Mouse (Mus musculus): ENCODE measurements around the gene Nisch. TPM values are rescaled to one million over a fixed set of nuclear protein-coding genes. Genes with fewer than 3 reads are reported as not detected.

Nisch gene
- polyA plus RNA-seq, 1 experiment from 2014 or later = 217 TPM

- no peaks in the 10 kb centered on the region for H3K9me3 ChIP-seq (replicated peaks; ENCODE audit: control insufficient read depth, low read length)
- H3K27ac ChIP-seq (ENCODE audit: low read depth, low read length) = no peak overlapping the region
- no peak overlapping the region for H3K4me3 ChIP-seq (ENCODE audit: low read depth, low read length)
- peaks cover 98% of the 10 kb centered on the region for H3K36me3 ChIP-seq (ENCODE audit: control insufficient read depth, insufficient read depth, low read length)
- H3K27me3 ChIP-seq (replicated peaks; ENCODE audit: control insufficient read depth, insufficient read depth, low read length) = no peaks in the 10 kb centered on the region
- H3K4me2 ChIP-seq (ENCODE audit: low read length) = no peak overlapping the region
- DNase-seq (ENCODE audit: low spot score) (no peak), ATAC-seq (no peak)
- peaks cover 2% of the 10 kb centered on the region; the same call in 1 of the 2 replicates for H3K4me1 ChIP-seq (ENCODE audit: control insufficient read depth, insufficient read depth, low read length)
- WGBS = 95% methylated on average over 3 of the region's 3 CpGs
- H3K9ac ChIP-seq (ENCODE audit: low read length) = no peak overlapping the region
Observed at GRCm38 (mm10) chr14:31189348-31189747, 27.4 kb downstream of the Nisch start.

GRCm38 (mm10) chr14:31188771-31189181, 28.0 kb downstream of the Nisch start:
- no peak for ATAC-seq
- 63% methylated on average over 6 of the region's 6 CpGs for WGBS
- no peaks in the 10 kb centered on the region for H3K27me3 ChIP-seq (replicated peaks; ENCODE audit: control insufficient read depth, insufficient read depth, low read length)

GRCm38 (mm10) chr14:31186656-31187055, 30.1 kb downstream of the Nisch start:
- Histone ChIP-seq H3K4me1 (ENCODE audit: control insufficient read depth, insufficient read depth, low read length) (no peaks in the 10 kb centered on the region), H3K36me3 (ENCODE audit: control insufficient read depth, insufficient read depth, low read length) (peaks cover 100% of the 10 kb centered on the region), H3K27ac (ENCODE audit: low read depth, low read length) (no peak overlapping the region), H3K4me3 (ENCODE audit: low read depth, low read length) (no peak overlapping the region), H3K27me3 (replicated peaks; ENCODE audit: control insufficient read depth, insufficient read depth, low read length) (no peaks in the 10 kb centered on the region), H3K4me2 (ENCODE audit: low read length) (no peak overlapping the region), H3K9ac (ENCODE audit: low read length) (no peak overlapping the region), H3K9me3 (replicated peaks; ENCODE audit: control insufficient read depth, low read length) (no peaks in the 10 kb centered on the region)
- 90% methylated on average over 4 of the region's 4 CpGs for WGBS
- ATAC-seq (no peak), DNase-seq (ENCODE audit: low spot score) (no peak)

More at GRCm38 (mm10) chr14:31188771-31189181, 28.0 kb downstream of the Nisch start:
- Histone ChIP-seq H3K27ac (ENCODE audit: low read depth, low read length) (no peak overlapping the region), H3K4me2 (ENCODE audit: low read length) (no peak overlapping the region), H3K9ac (ENCODE audit: low read length) (no peak overlapping the region), H3K9me3 (replicated peaks; ENCODE audit: control insufficient read depth, low read length) (no peaks in the 10 kb centered on the region), H3K36me3 (ENCODE audit: control insufficient read depth, insufficient read depth, low read length) (peaks cover 98% of the 10 kb centered on the region), H3K4me3 (ENCODE audit: low read depth, low read length) (no peak overlapping the region), H3K4me1 (ENCODE audit: control insufficient read depth, insufficient read depth, low read length) (peaks cover under 1% of the 10 kb centered on the region; the same call in 1 of the 2 replicates)
- DNase-seq (ENCODE audit: low spot score) = no peak

GRCm38 (mm10) chr14:31184195-31184594, 32.6 kb downstream of the Nisch start:
- Histone ChIP-seq H3K4me3 (ENCODE audit: low read depth, low read length) (no peak overlapping the region), H3K4me1 (ENCODE audit: control insufficient read depth, insufficient read depth, low read length) (no peaks in the 10 kb centered on the region), H3K27me3 (replicated peaks; ENCODE audit: control insufficient read depth, insufficient read depth, low read length) (no peaks in the 10 kb centered on the region), H3K27ac (ENCODE audit: low read depth, low read length) (no peak overlapping the region), H3K9ac (ENCODE audit: low read length) (no peak overlapping the region), H3K36me3 (ENCODE audit: control insufficient read depth, insufficient read depth, low read length) (peaks cover 100% of the 10 kb centered on the region), H3K4me2 (ENCODE audit: low read length) (no peak overlapping the region), H3K9me3 (replicated peaks; ENCODE audit: control insufficient read depth, low read length) (no peaks in the 10 kb centered on the region)
- ATAC-seq (no peak), DNase-seq (ENCODE audit: low spot score) (no peak)
- WGBS = 95% methylated on average over 12 of the region's 12 CpGs

GRCm38 (mm10) chr14:31183541-31183940, 33.2 kb downstream of the Nisch start:
- ATAC-seq (no peak), DNase-seq (ENCODE audit: low spot score) (no peak)
- Histone ChIP-seq H3K9ac (ENCODE audit: low read length) (no peak overlapping the region), H3K9me3 (replicated peaks; ENCODE audit: control insufficient read depth, low read length) (no peaks in the 10 kb centered on the region), H3K4me1 (ENCODE audit: control insufficient read depth, insufficient read depth, low read length) (no peaks in the 10 kb centered on the region), H3K36me3 (ENCODE audit: control insufficient read depth, insufficient read depth, low read length) (peaks cover 100% of the 10 kb centered on the region), H3K4me2 (ENCODE audit: low read length) (no peak overlapping the region), H3K4me3 (ENCODE audit: low read depth, low read length) (no peak overlapping the region), H3K27ac (ENCODE audit: low read depth, low read length) (no peak overlapping the region), H3K27me3 (replicated peaks; ENCODE audit: control insufficient read depth, insufficient read depth, low read length) (no peaks in the 10 kb centered on the region)
- 94% methylated on average over 5 of the region's 5 CpGs for WGBS

- no peaks in the 10 kb centered on the region for H3K27me3 ChIP-seq (replicated peaks; ENCODE audit: control insufficient read depth, insufficient read depth, low read length)
- H3K9me3 ChIP-seq (replicated peaks; ENCODE audit: control insufficient read depth, low read length) = no peaks in the 10 kb centered on the region
- ATAC-seq = no peak
- H3K4me3 ChIP-seq (ENCODE audit: low read depth, low read length) = no peak overlapping the region
- H3K9ac ChIP-seq (ENCODE audit: low read length) = no peak overlapping the region
- no peak overlapping the region for H3K4me2 ChIP-seq (ENCODE audit: low read length)
- peaks cover 96% of the 10 kb centered on the region for H3K36me3 ChIP-seq (ENCODE audit: control insufficient read depth, insufficient read depth, low read length)
- no peaks in the 10 kb centered on the region for H3K4me1 ChIP-seq (ENCODE audit: control insufficient read depth, insufficient read depth, low read length)
- WGBS = 87% methylated on average over 2 of the region's 2 CpGs
- no peak for DNase-seq (ENCODE audit: low spot score)
- H3K27ac ChIP-seq (ENCODE audit: low read depth, low read length) = no peak overlapping the region
Observed at GRCm38 (mm10) chr14:31182786-31183290, 33.9 kb downstream of the Nisch start.

- peaks cover 96% of the 10 kb centered on the region for H3K36me3 ChIP-seq (ENCODE audit: control insufficient read depth, insufficient read depth, low read length)
- H3K27ac ChIP-seq (ENCODE audit: low read depth, low read length) = no peak overlapping the region
- no peaks in the 10 kb centered on the region for H3K27me3 ChIP-seq (replicated peaks; ENCODE audit: control insufficient read depth, insufficient read depth, low read length)
- ATAC-seq = no peak
- no peak for DNase-seq (ENCODE audit: low spot score)
- H3K9me3 ChIP-seq (replicated peaks; ENCODE audit: control insufficient read depth, low read length) = no peaks in the 10 kb centered on the region
- H3K9ac ChIP-seq (ENCODE audit: low read length) = no peak overlapping the region
- WGBS = 91% methylated on average over 4 of the region's 4 CpGs
- no peak overlapping the region for H3K4me2 ChIP-seq (ENCODE audit: low read length)
- H3K4me3 ChIP-seq (ENCODE audit: low read depth, low read length) = no peak overlapping the region
- no peaks in the 10 kb centered on the region for H3K4me1 ChIP-seq (ENCODE audit: control insufficient read depth, insufficient read depth, low read length)
Observed at GRCm38 (mm10) chr14:31181512-31181911, 35.2 kb downstream of the Nisch start.

- WGBS = 91% methylated on average over 12 of the region's 12 CpGs
- Histone ChIP-seq H3K4me3 (ENCODE audit: low read depth, low read length) (no peak overlapping the region), H3K4me2 (ENCODE audit: low read length) (no peak overlapping the region), H3K9me3 (replicated peaks; ENCODE audit: control insufficient read depth, low read length) (no peaks in the 10 kb centered on the region), H3K27me3 (replicated peaks; ENCODE audit: control insufficient read depth, insufficient read depth, low read length) (no peaks in the 10 kb centered on the region), H3K27ac (ENCODE audit: low read depth, low read length) (no peak overlapping the region), H3K36me3 (ENCODE audit: control insufficient read depth, insufficient read depth, low read length) (peaks cover 96% of the 10 kb centered on the region), H3K9ac (ENCODE audit: low read length) (no peak overlapping the region), H3K4me1 (ENCODE audit: control insufficient read depth, insufficient read depth, low read length) (no peaks in the 10 kb centered on the region)
- ATAC-seq (no peak), DNase-seq (ENCODE audit: low spot score) (no peak)
Observed at GRCm38 (mm10) chr14:31179677-31180365, 36.9 kb downstream of the Nisch start.

- H3K27me3 ChIP-seq (replicated peaks; ENCODE audit: control insufficient read depth, insufficient read depth, low read length) = no peaks in the 10 kb centered on the region
- ATAC-seq (no peak), DNase-seq (ENCODE audit: low spot score) (no peak)
- H3K27ac ChIP-seq (ENCODE audit: low read depth, low read length) = no peak overlapping the region
- 93% methylated on average over 5 of the region's 5 CpGs for WGBS
- H3K9ac ChIP-seq (ENCODE audit: low read length) = no peak overlapping the region
- no peaks in the 10 kb centered on the region for H3K9me3 ChIP-seq (replicated peaks; ENCODE audit: control insufficient read depth, low read length)
- no peak overlapping the region for H3K4me3 ChIP-seq (ENCODE audit: low read depth, low read length)
- no peaks in the 10 kb centered on the region for H3K4me1 ChIP-seq (ENCODE audit: control insufficient read depth, insufficient read depth, low read length)
- H3K36me3 ChIP-seq (ENCODE audit: control insufficient read depth, insufficient read depth, low read length) = peaks cover 96% of the 10 kb centered on the region
- no peak overlapping the region for H3K4me2 ChIP-seq (ENCODE audit: low read length)
Observed at GRCm38 (mm10) chr14:31177715-31178114, 39.0 kb downstream of the Nisch start.

All from forebrain, embryonic 14.5 days (tissue).